Mouse (Mus musculus) liver, adult (tissue): Measurements from ENCODE around the gene Ccdc158.

Experiments used
- GATA4 ChIP-seq: IDR thresholded peaks from 2 replicates; pipeline ENCODE4 v1.6.1; 2014; ENCODE audit warnings: mild to moderate bottlenecking, low read length; ENCODE audit not compliant: insufficient replicate concordance

Ccdc158 gene

DNA sequence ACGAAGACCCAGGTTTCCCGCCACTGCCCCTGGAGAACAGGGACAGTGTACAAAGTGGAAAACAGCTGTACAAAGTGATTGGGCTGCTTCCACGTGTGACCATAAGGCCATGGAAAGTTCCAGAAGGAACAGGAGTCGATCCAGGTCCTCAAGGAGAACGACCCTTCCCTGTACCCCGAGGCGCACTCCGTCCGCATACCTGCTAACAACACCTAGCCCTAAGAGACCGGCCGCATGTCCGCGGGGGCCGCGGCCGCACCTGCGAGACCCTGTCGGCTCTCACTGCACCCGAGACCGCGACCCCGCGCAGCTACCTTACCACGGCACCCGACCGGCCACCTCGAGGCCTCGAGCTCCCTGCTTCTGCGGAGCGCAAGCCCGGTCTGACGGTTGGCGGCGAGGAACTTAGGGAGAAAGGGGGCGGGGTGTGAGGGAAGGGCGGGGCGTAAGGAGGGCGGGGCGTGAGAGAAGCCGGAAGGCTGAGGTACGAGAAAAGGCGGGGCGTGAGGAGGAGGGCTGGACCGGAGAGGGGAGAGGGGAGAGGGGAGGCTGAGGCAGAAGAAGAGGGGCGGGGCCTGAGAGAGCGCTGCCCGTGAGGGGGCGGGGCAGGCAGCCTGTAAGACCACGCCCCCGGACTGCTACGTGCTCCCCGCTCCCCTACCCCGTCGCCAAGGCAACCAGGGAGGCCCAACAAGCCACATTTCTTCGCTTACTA lies at the start of gene Ccdc158:
Ccdc158 (minus strand) TSS at position 413 of the 715 bp plus-strand sequence.
- TF ChIP-seq GATA4: no peak

- TF ChIP-seq GATA4: no peak
These were observed 46.5 kb upstream of the Ccdc158 start for GRCm38 (mm10) chr5:92721610-92722009.

GRCm38 (mm10) chr5:92718856-92719255 lies 43.8 kb upstream of the Ccdc158 start:
- TF ChIP-seq GATA4: no peak

DNA sequence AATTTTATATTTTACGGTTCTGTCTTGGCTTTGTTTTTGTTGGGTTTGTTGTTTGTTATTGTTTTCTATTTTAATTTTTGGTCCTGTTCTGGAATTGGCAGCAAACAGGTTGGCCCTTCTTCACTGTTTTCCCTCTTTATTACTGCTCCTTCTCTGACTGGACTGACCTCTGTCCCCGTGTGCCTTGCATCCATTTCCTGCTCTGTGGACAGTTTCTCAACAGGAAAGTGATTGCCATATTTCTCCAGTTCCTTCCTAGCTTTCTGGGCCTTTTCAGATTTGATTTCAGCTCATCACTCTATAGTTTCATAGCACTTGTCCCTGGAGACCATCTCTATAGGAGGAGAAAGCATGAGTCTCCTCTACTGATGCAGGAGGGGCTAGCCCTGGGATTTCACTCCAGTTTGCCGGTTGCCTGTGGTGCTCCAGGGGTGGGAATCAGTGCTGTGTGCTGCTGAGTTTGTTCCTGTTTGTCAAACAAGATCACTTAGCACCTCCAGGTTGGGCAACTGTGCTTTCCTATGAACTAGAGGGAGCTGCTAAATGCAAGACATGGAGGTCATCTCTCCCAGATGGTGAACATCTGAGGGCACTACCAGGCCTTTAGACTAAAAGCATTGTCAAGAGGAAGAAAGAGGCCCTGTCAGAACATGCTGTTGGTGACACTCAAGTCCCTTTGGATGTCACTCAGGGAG lies 42.7 kb upstream of the Ccdc158 start:
- no peak for TF ChIP-seq GATA4

GRCm38 (mm10) chr5:92715890-92716289 lies 40.8 kb upstream of the Ccdc158 start:
- no peak for TF ChIP-seq GATA4

- TF ChIP-seq GATA4: no peak
These were observed 40.2 kb upstream of the Ccdc158 start for GRCm38 (mm10) chr5:92715319-92715718.

- TF ChIP-seq GATA4: no peak
These were observed 39.8 kb upstream of the Ccdc158 start for GRCm38 (mm10) chr5:92714886-92715285.

- TF ChIP-seq GATA4: no peak
These were observed 37.7 kb upstream of the Ccdc158 start for GRCm38 (mm10) chr5:92712621-92713395.

- no peak for TF ChIP-seq GATA4
These were observed 36.7 kb upstream of the Ccdc158 start for GRCm38 (mm10) chr5:92711666-92712290.

DNA sequence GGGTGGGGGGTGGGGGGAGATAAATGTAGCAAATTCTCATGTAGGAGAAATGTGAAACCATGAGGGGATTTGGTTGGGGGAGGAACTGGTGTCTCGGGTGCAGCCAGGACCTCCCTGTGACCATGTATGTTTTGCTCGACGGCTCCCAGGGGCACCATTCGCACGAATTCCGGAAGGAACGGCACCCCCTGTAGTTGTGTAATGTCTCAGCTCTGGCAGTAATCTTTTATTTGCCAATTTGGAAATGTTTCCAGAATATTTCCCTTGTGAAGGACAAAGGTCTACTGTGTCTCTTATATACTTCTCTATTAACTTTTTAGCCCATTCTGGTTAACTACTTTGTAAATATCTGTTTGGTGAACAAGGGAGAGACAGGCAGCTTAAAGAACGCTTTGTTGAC lies 35.7 kb upstream of the Ccdc158 start:
- no peak for TF ChIP-seq GATA4

DNA sequence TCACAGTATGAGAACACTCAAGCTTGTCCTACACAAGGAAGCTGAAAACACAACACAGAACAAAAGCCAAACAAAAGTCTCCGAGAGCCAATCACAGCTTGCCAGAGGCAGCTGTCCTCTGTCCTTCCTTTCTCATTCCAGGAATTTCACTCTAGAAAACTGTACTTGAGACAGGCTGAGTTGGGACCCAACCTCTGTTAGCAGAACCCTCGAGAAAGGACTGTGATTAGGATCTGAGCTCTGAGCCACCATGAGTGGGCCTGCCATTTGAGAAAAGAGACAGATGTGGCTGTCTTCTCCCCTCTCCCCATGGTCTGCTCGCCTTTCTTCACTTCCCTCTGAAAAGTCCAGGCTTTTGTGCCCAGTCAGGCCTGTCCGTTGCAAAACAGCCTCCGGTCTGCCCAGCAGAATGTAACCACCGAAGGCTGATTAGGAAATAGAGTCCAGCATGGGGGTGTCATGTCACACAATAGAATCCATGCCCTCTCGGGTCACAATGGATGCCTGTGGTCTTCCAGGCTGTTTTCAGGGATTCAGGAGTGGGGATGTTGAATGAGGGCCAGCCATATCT lies 32.9 kb upstream of the Ccdc158 start:
- no peak for TF ChIP-seq GATA4

DNA sequence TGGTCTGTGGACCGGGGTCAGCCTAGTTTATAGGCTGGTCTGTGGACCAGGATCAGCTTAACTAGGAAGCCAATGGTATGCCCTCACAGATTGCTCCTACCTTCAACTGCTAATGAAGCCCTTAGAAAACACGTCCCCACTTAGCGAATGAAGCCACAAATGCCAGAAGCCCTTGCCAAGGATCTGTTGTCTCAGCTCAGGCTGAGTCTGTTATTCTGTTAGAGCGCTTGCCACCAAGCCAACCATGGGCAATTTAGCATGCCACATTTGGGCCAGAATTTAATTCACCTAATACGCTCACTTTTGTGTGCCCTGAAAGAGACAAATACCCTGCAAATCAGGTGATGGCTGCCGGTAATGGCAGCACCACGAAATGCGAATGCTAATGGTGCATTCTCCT lies 28.6 kb upstream of the Ccdc158 start:
- TF ChIP-seq GATA4: no peak

DNA sequence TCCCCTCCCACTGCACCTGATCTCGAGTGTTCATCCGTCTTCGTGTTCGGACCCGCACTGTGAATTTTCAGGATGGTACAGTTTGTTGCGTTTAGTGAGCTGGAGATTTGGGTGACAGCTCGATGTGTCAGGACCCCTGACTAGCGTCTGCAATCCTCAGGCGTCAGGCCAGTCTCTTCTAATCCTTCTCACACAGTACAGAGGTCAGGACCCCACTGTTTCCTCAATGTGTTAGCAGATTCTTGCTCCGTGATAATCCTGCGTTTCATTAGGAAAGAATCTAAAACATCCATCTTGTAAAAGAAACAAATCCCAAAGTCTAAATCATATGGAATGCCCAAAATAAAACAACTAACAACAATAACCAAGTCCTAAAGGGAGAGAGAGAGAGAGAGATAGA lies 26.7 kb upstream of the Ccdc158 start:
- no peak for TF ChIP-seq GATA4

- TF ChIP-seq GATA4: no peak
These were observed 23.9 kb upstream of the Ccdc158 start for GRCm38 (mm10) chr5:92698837-92699529.

DNA sequence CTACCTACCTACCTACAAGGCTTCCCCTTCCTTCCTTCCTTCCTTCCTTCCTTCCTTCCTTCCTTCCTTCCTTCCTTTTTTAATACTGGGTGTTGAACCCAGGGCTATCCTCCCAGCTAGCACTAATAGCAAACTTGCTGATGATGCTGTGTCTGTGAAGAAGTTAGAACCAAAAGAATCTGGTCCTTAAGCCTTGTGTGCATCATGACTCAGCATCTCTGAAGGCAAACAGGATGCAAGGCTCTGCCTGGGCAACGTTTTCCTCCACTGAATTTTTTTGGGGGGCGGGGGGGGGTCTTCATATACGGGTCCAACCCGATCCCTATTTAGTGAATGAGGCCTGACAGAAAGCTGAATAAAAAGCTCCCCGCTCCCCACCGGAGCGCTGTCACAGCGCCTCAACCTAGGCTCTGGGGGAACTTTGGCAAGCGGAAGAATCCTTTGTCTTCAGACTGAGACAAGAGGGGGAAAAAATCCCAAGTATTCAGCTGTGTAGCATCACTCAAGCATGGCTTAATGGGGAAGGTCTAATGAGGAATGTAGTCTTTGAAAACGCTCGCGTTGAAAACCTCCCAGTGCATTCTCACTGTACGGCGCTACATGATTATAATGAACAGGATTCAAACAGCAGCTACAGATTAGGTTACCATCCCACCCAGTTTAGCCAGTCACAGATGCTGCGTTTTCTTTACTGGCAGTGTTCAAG lies 23.2 kb upstream of the Ccdc158 start:
- TF ChIP-seq GATA4: no peak
